Mouse (Mus musculus) neural tube, embryonic 14.5 days (tissue): ENCODE data around the gene Myt1. TPM values are rescaled to one million over a fixed set of nuclear protein-coding genes. Genes with fewer than 3 reads are reported as not detected.

Experiments used
- ATAC-seq: fragments of 200-750 bp; cut with Nextera tagmentation; 2 replicates; pipeline ENCODE4 v1.8.0; 2017; ENCODE audit warnings: low read depth, mild to moderate bottlenecking, moderate TSS enrichment, moderate library complexity
- H3K27ac ChIP-seq: fragments of 300-500 bp; sonication (generic); 2 replicates; pipeline ENCODE4 v1.5.1; 2014; ENCODE audit warnings: low read depth, mild to moderate bottlenecking, control low read depth, low read length, moderate library complexity, mixed read lengths
- H3K27me3 ChIP-seq: fragments of 300-500 bp; sonication (generic); 2 replicates; pipeline ENCODE4 v1.6.1; 2014; ENCODE audit warnings: low read length; ENCODE audit not compliant: control insufficient read depth, insufficient read depth
- H3K36me3 ChIP-seq: fragments of 300-500 bp; sonication (generic); 2 replicates; pipeline ENCODE4 v1.6.1; 2014; ENCODE audit warnings: low read length, mixed read lengths; ENCODE audit not compliant: control insufficient read depth, insufficient read depth
- H3K4me1 ChIP-seq: fragments of 300-500 bp; sonication (generic); 2 replicates; pipeline ENCODE4 v1.6.1; 2014; ENCODE audit warnings: low read length; ENCODE audit not compliant: control insufficient read depth, insufficient read depth
- H3K4me2 ChIP-seq: fragments of 300-500 bp; sonication (generic); 2 replicates; pipeline ENCODE4 v1.6.1; 2014; ENCODE audit warnings: mild to moderate bottlenecking, low read depth, low read length, control low read depth
- H3K4me3 ChIP-seq: fragments of 300-500 bp; sonication (generic); 2 replicates; pipeline ENCODE4 v1.5.1; 2014; ENCODE audit warnings: low read depth, low read length, control low read depth, mixed read lengths
- H3K9ac ChIP-seq: fragments of 300-500 bp; sonication (generic); replicated peaks from 2 replicates; pipeline ENCODE4 v1.6.1; 2014; ENCODE audit warnings: low read depth, mild to moderate bottlenecking, control low read depth, low read length, mixed read lengths
- H3K9me3 ChIP-seq: fragments of 300-500 bp; sonication (generic); 2 replicates; pipeline ENCODE4 v1.6.1; 2016; ENCODE audit warnings: low read length; ENCODE audit not compliant: control insufficient read depth
- WGBS: fragments of 180-500 bp; shearing (Covaris S2); extraction: QIAGEN DNeasy Blood & Tissue Kit; methylation state at CpG from one replicate; pipeline ENCODE4 v1.1.7; 2014; 5-methylcytosine and 5-hydroxymethylcytosine counted together
- polyA plus RNA-seq: library from polyadenylated mRNA; unstranded; fragments of >200 nt; fragmentation: Nextera tagmentation; extraction: Ambion mirVana; gene quantifications from 2 replicates; pipeline ENCODE4 v1.2.1, GENCODE M21; 2014

Myt1 gene
- 26.9 and 28.7 TPM in 2 replicates for polyA plus RNA-seq

GRCm38 (mm10) chr2:181763006-181763830 lies at the start of gene Myt1:
Gene Myt1, plus strand, starts transcription at chr2:181763332.
- Histone ChIP-seq H3K27ac (peak within 1 kb of the TSS; percentile 85), H3K4me3 (peak within 1 kb of the TSS; percentile 16), H3K27me3 (no peaks in the 10 kb centered on the region), H3K4me2 (peak within 1 kb of the TSS; percentile 88), H3K9ac (peak within 1 kb of the TSS; percentile 32; the same call in 1 of the 2 replicates), H3K4me1 (peaks cover 43% of the 10 kb centered on the region), H3K36me3 (no peaks in the 10 kb centered on the region), H3K9me3 (no peaks in the 10 kb centered on the region)
- ATAC-seq, result peak; percentile 3; the same call in 1 of the 2 replicates
- WGBS, result 16% methylated on average over 8 of the region's 8 CpGs

GRCm38 (mm10) chr2:181713749-181714148 lies 49.4 kb upstream of the Myt1 start:
- no peaks in the 10 kb centered on the region; the same call in 1 of the 2 replicates for H3K36me3 ChIP-seq
- WGBS, result 50% methylated on average over 1 of the region's 1 CpGs
- H3K9me3 ChIP-seq, result no peaks in the 10 kb centered on the region
- peak overlapping the region; percentile 22; the same call in 1 of the 2 replicates for H3K9ac ChIP-seq
- H3K27me3 ChIP-seq, result no peaks in the 10 kb centered on the region
- H3K4me1 ChIP-seq, result peaks cover 27% of the 10 kb centered on the region
- H3K27ac ChIP-seq, result peak overlapping the region; percentile 86
- peak; percentile 74 for ATAC-seq
- no peak overlapping the region for H3K4me3 ChIP-seq
- H3K4me2 ChIP-seq, result peak overlapping the region; percentile 76; the same call in 1 of the 2 replicates

- H3K4me2 ChIP-seq, result peak within 1 kb of the TSS; percentile 76
- H3K4me3 ChIP-seq, result peak within 1 kb of the TSS; percentile 44
- WGBS, result 4% methylated on average over 7 of the region's 7 CpGs
- no peaks in the 10 kb centered on the region for H3K9me3 ChIP-seq
- peaks cover 27% of the 10 kb centered on the region for H3K4me1 ChIP-seq
- no peaks in the 10 kb centered on the region for H3K27me3 ChIP-seq
- peak within 1 kb of the TSS; percentile 55 for H3K9ac ChIP-seq
- H3K36me3 ChIP-seq, result peaks cover 11% of the 10 kb centered on the region
- peak; percentile 79 for ATAC-seq
- peak within 1 kb of the TSS; percentile 86 for H3K27ac ChIP-seq
These were observed 48.2 kb upstream of the Myt1 start, which contains the start of gene Oprl1 for GRCm38 (mm10) chr2:181714903-181715326. Gene Oprl1, plus strand, starts transcription at chr2:181715016.

GRCm38 (mm10) chr2:181715382-181715781 lies 47.8 kb upstream of the Myt1 start:
- ATAC-seq, result 0 out of 2 replicates have a peak, but pooled peaks have one; percentile 15
- peaks cover 13% of the 10 kb centered on the region for H3K36me3 ChIP-seq
- peak overlapping the region; percentile 44 for H3K4me3 ChIP-seq
- H3K9ac ChIP-seq, result peak overlapping the region; percentile 55
- 65% methylated on average over 3 of the region's 3 CpGs for WGBS
- H3K27ac ChIP-seq, result peak overlapping the region; percentile 80
- H3K27me3 ChIP-seq, result no peaks in the 10 kb centered on the region
- H3K4me2 ChIP-seq, result peak overlapping the region; percentile 76
- H3K9me3 ChIP-seq, result no peaks in the 10 kb centered on the region
- H3K4me1 ChIP-seq, result peaks cover 27% of the 10 kb centered on the region

- no peaks in the 10 kb centered on the region for H3K9me3 ChIP-seq
- H3K4me2 ChIP-seq, result peak overlapping the region; percentile 76
- no peak overlapping the region for H3K9ac ChIP-seq
- no peak for ATAC-seq
- H3K4me3 ChIP-seq, result peak overlapping the region; percentile 14
- H3K27me3 ChIP-seq, result no peaks in the 10 kb centered on the region
- H3K4me1 ChIP-seq, result peaks cover 27% of the 10 kb centered on the region
- no peak overlapping the region for H3K27ac ChIP-seq
- H3K36me3 ChIP-seq, result peaks cover 13% of the 10 kb centered on the region
- WGBS, result 44% methylated on average over 3 of the region's 3 CpGs
These were observed 46.1 kb upstream of the Myt1 start for GRCm38 (mm10) chr2:181716991-181717390.

GRCm38 (mm10) chr2:181720061-181720460 lies 43.1 kb upstream of the Myt1 start:
- no peak for ATAC-seq
- Histone ChIP-seq H3K4me2 (no peak overlapping the region), H3K36me3 (peaks cover 13% of the 10 kb centered on the region), H3K9me3 (no peaks in the 10 kb centered on the region), H3K4me1 (peaks cover 10% of the 10 kb centered on the region; the same call in 1 of the 2 replicates), H3K27me3 (no peaks in the 10 kb centered on the region), H3K9ac (no peak overlapping the region), H3K27ac (no peak overlapping the region), H3K4me3 (no peak overlapping the region)
- WGBS, result 25% methylated on average over 3 of the region's 3 CpGs

GRCm38 (mm10) chr2:181721200-181721599 lies 41.9 kb upstream of the Myt1 start:
- Histone ChIP-seq H3K27ac (no peak overlapping the region), H3K27me3 (no peaks in the 10 kb centered on the region), H3K9me3 (no peaks in the 10 kb centered on the region), H3K4me3 (no peak overlapping the region), H3K36me3 (peaks cover 13% of the 10 kb centered on the region), H3K4me2 (no peak overlapping the region), H3K4me1 (peaks cover 7% of the 10 kb centered on the region; the same call in 1 of the 2 replicates), H3K9ac (no peak overlapping the region)
- no peak for ATAC-seq

GRCm38 (mm10) chr2:181722213-181722612 lies 40.9 kb upstream of the Myt1 start:
- Histone ChIP-seq H3K4me3 (no peak overlapping the region), H3K9me3 (no peaks in the 10 kb centered on the region), H3K36me3 (peaks cover 18% of the 10 kb centered on the region), H3K4me1 (no peaks in the 10 kb centered on the region), H3K4me2 (no peak overlapping the region), H3K27ac (no peak overlapping the region), H3K27me3 (no peaks in the 10 kb centered on the region), H3K9ac (no peak overlapping the region)
- 5% methylated on average over 3 of the region's 3 CpGs for WGBS
- peak; percentile 73; the same call in 1 of the 2 replicates for ATAC-seq
